Mouse (Mus musculus) heart, adult 8-10 months (tissue): ENCODE results near the gene Mettl7a3. TPM values are rescaled to one million over a fixed set of nuclear protein-coding genes. Genes with fewer than 3 reads are reported as not detected.
"Not testable (repeated sequence)": the region's sequence is repeated elsewhere in the genome, so short reads cannot be mapped to it uniquely, and the experiment has no call there.

Source experiments
- DNase-seq: peaks from one replicate; pipeline ENCODE4 v3.0.0; 2022; ENCODE audit warnings: low spot score
- total RNA-seq, 4 experiments: library from RNA; stranded (reverse); gene quantifications; 2 replicates each; pipeline ENCODE4 v1.2.4; 2022

The Mettl7a3 gene
- total RNA-seq, 4 experiments from 2014 or later = 0.19 TPM; not detected in 3

GRCm38 (mm10) chr15:100329336-100329735 lies 5.4 kb upstream of the Mettl7a3 start:
- not testable (repeated sequence) for DNase-seq

DNA sequence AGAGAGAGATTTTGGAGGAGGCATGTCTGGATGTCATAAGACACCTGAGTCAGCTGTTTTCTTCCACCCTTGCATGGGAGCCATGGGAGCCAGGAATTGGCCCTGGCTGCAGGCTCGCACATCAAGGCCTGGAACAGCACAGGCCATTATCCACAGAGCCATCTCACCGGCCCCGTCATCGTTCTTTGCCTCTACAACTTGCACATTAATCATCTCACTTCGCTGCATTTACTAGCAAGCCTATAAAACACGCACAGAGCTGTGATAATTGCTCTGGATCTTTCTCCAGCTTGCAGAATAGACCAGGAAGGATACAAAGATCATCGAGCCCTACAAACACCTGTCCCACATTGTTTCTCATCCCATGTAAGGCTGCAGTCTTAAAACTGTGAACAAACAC lies 4.0 kb upstream of the Mettl7a3 start:
- no peak for DNase-seq

DNA sequence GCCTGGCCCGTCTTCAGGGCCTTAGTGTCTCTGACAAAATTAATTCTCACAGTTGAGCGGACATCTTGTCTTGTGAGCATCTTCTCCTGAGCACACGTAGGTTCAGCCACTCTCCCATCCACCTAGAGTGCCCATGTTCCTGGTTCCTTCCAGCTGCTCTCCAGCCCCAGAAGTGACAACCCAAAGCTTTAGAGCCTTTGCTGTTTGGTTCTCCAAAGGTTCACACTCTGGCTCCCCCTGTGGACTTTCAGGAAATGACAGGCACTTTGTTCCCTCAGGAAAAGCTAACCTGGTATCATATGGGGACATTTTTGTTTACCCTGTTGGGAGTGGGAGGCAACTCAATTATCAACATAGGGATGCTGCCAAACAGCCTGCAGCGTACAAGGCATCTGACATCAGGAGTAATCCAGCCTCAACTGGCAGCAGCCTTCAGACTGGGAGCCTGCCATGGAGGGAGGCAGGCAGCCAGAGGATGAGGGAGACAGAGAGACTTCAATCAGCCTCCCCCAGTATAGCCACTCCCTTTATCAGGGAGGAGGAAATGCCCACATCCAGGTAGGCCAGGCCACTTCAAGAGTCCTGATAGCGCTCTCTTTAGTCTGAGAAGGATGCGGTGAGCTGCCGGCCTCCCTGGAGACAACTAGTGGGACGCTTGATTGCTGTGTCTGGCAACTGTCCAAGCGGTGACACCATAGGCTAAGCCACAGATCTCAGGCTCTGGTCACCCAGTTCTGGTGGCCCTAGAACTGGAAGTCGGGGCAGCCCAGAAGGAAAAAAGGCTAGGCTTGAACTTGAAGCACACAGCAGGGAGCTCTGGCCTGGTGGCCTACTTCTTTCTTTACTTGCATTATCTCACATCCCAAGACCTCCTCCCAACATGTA lies 2.4 kb upstream of the Mettl7a3 start:
- not testable (repeated sequence) for DNase-seq

DNA sequence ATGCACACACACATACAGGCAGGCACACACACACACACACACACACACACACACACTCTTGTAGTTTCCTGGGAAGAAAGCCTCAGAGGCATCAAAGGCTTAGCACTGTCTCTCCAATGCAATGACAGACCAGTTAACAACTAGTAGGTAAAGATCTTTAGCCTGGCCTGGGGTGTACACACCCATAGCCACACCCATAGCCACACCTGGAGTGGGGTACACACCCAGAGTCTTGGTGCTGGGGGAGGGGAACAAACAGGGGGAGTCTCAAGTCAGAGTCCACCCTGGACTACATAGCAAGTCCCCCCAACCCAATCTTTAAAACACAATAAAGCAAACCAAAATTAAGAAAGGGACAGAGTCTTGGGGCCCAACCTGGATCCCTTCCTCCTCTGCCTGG lies 2.6 kb downstream of the Mettl7a3 start:
- not testable (repeated sequence) for DNase-seq

DNA sequence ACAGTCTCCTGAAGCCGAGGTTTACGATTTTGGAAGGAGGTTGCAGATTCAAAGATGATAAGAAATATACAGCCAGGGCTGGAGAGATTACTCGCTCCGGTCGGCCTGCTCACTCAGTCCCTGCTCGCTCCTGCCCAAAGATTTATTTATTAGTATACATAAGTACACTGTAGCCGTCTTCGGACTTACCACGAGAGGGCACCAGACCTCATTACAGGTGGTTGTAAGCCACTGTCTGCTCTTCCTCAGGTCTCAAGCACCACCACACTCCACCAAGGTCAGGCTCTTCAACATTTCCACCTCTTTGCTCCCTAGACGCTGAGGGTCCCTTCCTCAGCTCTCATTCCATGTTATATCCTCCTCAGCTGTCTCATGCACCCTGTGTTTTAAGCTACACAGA lies 3.1 kb downstream of the Mettl7a3 start:
- peak; percentile 38 for DNase-seq

DNA sequence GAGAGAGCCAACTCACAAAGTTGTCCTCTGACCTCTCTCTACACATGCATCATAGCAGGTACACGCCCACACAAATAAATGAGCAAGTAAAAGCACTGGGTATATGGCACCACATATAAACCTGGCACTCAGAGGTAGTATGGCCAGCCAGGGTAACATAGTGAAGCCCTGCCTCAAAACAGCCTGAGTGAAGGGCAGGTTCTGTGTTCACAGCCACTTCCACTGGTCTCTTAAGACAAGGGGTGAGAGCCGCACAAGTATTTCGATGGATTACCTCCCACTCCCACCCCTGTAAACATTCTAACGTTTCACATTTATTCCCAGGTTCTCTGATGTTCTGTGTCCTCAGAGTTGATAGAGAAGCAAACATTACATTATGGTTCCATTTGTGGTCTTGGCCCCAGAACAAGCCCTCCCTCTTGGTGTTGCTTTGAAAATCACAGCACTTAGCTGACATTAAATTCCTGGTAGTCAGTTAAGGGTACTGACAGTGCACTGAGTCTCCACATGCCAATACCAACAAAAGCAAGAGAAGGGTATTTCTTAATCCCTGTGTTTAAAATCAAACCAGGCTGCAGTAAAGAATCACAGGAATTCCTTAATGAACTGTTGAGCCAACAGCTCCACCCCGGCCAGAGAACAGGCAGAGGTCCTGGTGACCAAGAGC lies 6.7 kb downstream of the Mettl7a3 start:
- not testable (repeated sequence) for DNase-seq

- peak; percentile 69 for DNase-seq
These were observed 10.8 kb downstream of the Mettl7a3 start for GRCm38 (mm10) chr15:100345484-100345883.

DNA sequence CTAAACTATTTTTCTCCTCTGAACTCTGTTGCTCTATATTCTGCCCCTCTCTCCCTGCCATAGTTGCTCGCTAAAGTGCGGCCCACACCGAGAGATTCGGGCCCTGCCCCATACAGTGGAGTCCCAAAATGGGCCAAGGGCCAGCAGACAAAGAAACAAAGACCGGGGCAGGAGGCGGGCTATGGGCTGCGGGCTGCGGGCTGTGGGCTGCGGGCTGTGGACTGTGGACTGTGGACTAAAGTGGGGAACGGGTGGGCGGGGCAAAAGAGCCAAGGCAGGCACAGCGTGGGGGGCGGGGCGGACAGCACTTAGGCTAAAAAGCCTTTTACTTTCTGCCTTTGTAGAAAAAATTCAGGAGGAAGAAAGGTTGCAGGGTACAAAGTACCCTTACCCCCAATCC lies 12.0 kb downstream of the Mettl7a3 start:
- no peak for DNase-seq

- DNase-seq = no peak
These were observed 14.8 kb downstream of the Mettl7a3 start for GRCm38 (mm10) chr15:100349496-100349895.

GRCm38 (mm10) chr15:100351501-100352060 lies 16.9 kb downstream of the Mettl7a3 start:
- DNase-seq = no peak

DNA sequence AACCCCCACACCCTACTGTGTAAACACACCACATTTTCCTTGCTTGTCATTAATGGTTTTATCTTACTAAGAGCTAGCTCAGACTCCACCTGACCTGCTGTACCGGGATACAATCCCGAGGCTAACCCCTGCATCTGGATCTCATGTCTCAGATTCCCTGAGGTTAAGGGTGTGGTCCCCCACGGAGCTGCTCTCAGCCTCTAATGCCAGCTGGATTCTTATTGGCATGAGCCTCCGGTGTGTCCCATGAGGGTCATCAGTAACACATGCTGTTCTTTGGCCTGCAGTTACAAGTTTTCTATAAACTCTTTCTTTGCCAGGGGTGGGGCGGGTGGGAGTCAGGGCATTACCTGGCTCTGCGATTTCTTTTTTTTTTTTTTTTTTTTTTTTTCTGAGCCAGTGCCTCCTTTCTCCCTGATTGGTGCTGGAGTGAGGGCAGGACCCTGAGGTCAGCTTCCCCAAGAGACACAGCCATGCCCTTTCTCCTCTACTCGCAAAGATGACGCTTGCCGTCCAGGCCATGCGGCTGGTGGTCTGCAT lies 18.1 kb downstream of the Mettl7a3 start, which contains the start of the genes Methig1 and Mettl7a2:
TSS of gene Methig1 (plus strand) at position 439 of the 540 bp plus-strand sequence.
TSS of gene Mettl7a2 (plus strand) at position 490 of the 540 bp plus-strand sequence.
- DNase-seq = no peak

DNA sequence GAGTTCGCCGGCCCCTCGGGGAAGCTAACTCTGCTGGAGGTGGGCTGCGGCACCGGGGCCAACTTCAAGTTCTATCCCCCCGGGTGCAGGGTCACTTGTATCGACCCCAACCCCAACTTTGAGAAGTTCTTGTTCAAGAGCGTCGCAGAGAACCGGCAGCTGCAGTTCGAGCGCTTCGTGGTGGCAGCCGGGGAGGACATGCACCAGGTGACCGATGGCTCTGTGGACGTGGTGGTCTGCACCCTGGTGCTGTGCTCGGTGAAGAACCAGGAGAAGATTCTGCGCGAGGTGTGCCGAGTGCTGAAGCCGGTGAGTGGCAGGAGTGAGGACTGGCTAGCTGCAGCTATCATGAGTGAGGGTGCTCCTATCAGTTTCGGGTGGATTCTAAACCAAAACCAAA lies 18.7 kb downstream of the Mettl7a3 start:
- not testable (repeated sequence) for DNase-seq

- no peak for DNase-seq
These were observed 21.1 kb downstream of the Mettl7a3 start for GRCm38 (mm10) chr15:100355876-100356275.

DNA sequence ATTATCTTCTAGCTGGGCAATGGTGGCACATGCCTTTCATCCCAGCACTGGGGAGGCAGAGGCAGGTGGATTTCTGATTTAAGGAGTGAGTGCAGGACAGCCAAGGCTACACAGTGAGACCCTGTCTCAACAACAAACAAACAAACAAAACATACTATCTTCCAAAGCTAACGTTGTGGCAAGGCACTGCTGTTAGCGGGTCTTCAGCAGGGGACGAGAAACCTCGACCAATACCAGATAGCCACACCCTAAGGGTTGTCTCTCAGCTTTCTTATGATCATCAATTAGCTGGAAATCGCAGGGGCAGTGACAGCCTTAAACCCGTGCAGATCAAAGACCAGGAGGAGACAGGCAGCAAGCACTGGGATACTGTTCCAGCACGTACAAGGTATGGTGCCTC lies 29.5 kb downstream of the Mettl7a3 start, which contains the start of gene Higd1c:
TSS of gene Higd1c (plus strand) at position 301 of the 400 bp plus-strand sequence.
- DNase-seq = no peak

- DNase-seq = not testable (repeated sequence)
These were observed 31.2 kb downstream of the Mettl7a3 start for GRCm38 (mm10) chr15:100365967-100366366.

DNA sequence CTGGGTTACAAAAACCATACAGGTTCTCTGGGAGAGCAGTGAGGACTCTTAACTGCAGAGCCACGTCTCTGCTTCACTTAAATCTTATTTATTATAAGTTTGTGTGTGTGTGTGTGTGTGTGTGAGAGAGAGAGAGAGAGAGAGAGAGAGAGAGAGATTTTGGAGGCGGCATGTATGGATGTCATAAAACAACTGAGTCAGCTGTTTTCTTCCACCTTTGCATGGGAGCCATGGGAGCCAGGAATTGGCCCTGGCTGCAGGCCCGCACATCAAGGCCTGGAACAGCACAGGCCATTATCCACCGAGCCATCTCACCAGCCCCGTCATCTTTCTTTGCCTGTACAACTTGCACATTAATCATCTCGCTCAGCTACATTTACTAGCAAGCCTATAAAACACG lies 32.4 kb downstream of the Mettl7a3 start:
- no peak for DNase-seq

GRCm38 (mm10) chr15:100375066-100375465 lies 40.3 kb downstream of the Mettl7a3 start:
- peak; percentile 44 for DNase-seq

DNA sequence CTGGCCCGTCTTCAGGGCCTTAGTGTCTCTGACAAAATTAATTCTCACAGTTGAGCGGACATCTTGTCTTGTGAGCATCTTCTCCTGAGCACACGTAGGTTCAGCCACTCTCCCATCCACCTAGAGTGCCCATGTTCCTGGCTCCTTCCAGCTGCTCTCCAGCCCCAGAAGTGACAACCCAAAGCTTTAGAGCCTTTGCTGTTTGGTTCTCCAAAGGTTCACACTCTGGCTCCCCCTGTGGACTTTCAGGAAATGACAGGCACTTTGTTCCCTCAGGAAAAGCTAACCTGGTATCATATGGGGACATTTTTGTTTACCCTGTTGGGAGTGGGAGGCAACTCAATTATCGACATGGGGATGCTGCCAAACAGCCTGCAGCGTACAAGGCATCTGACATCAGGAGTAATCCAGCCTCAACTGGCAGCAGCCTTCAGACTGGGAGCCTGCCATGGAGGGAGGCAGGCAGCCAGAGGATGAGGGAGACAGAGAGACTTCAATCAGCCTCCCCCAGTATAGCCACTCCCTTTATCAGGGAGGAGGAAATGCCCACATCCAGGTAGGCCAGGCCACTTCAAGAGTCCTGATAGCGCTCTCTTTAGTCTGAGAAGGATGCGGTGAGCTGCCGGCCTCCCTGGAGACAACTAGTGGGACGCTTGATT lies 43.2 kb downstream of the Mettl7a3 start:
- not testable (repeated sequence) for DNase-seq

- no peak for DNase-seq
These were observed 44.9 kb downstream of the Mettl7a3 start for GRCm38 (mm10) chr15:100379658-100380057.

DNA sequence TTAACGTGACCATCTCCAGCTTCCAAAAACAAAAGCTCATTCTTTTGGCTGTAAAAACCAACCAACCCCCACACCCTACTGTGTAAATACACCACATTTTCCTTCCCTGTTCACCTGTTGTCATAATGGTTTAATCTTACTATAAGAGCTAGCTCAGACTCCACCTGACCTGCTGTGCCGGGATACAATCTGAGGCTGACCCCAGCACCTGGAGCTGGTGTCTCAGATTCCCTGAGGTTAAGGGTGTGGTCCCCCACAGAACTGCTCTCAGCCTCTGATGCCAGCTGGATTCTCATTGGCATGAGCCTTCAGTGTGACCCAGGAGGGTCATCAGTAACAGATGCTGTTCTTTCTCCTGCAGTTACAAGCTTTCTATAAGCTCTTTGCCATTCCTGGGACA lies 45.4 kb downstream of the Mettl7a3 start:
- DNase-seq = no peak

- DNase-seq = no peak
These were observed 51.0 kb downstream of the Mettl7a3 start for GRCm38 (mm10) chr15:100385705-100386104.
